Mouse (Mus musculus) lung, embryonic 16.5 days (tissue): ENCODE results near the gene L2hgdh. TPM values are rescaled to one million over a fixed set of nuclear protein-coding genes. Genes with fewer than 3 reads are reported as not detected.

Source experiments
- ATAC-seq: fragments of 200-750 bp; cut with Nextera tagmentation; 2 replicates; pipeline ENCODE4 v1.8.0; 2017; ENCODE audit warnings: low read depth, mild to moderate bottlenecking, moderate library complexity
- H3K27ac ChIP-seq: fragments of 300-500 bp; sonication (generic); 2 replicates; pipeline ENCODE4 v1.5.1; 2014; ENCODE audit warnings: mild to moderate bottlenecking, control low read depth, low read length
- H3K27me3 ChIP-seq: fragments of 300-500 bp; sonication (generic); 2 replicates; pipeline ENCODE4 v1.6.1; 2014; ENCODE audit warnings: low read depth, low read length, mixed read lengths; ENCODE audit not compliant: control insufficient read depth, insufficient read depth
- H3K36me3 ChIP-seq: fragments of 300-500 bp; sonication (generic); 2 replicates; pipeline ENCODE4 v1.6.1; 2014; ENCODE audit warnings: low read length; ENCODE audit not compliant: control insufficient read depth, insufficient read depth
- H3K4me1 ChIP-seq: fragments of 300-500 bp; sonication (generic); replicated peaks from 2 replicates; pipeline ENCODE4 v1.6.1; 2014; ENCODE audit warnings: low read length, mixed read lengths; ENCODE audit not compliant: control insufficient read depth, insufficient read depth
- H3K4me2 ChIP-seq: fragments of 300-500 bp; sonication (generic); 2 replicates; pipeline ENCODE4 v1.6.1; 2014; ENCODE audit warnings: low read depth, low read length, control low read depth
- H3K4me3 ChIP-seq: fragments of 300-500 bp; sonication (generic); 2 replicates; pipeline ENCODE4 v1.5.1; 2014; ENCODE audit warnings: mild to moderate bottlenecking, low read length, control low read depth
- H3K9ac ChIP-seq: fragments of 300-500 bp; sonication (generic); 2 replicates; pipeline ENCODE4 v1.6.1; 2014; ENCODE audit warnings: low read length, control low read depth
- H3K9me3 ChIP-seq: fragments of 300-500 bp; sonication (generic); 2 replicates; pipeline ENCODE4 v1.6.1; 2016; ENCODE audit warnings: low read length; ENCODE audit not compliant: control insufficient read depth
- WGBS: fragments of 180-500 bp; shearing (Covaris S2); extraction: QIAGEN DNeasy Blood & Tissue Kit; methylation state at CpG from one replicate; pipeline ENCODE4 v1.1.7; 2014; 5-methylcytosine and 5-hydroxymethylcytosine counted together
- polyA plus RNA-seq: library from polyadenylated mRNA; unstranded; fragments of >200 nt; fragmentation: Nextera tagmentation; extraction: Ambion mirVana; gene quantifications from 2 replicates; pipeline ENCODE4 v1.2.1, GENCODE M21; 2015

Gene L2hgdh
- polyA plus RNA-seq, 1 experiment from 2014 or later: 14.3 TPM

- Histone ChIP-seq H3K36me3 (no peaks in the 10 kb centered on the region), H3K4me3 (peak overlapping the region; percentile 96), H3K9me3 (no peaks in the 10 kb centered on the region), H3K9ac (peak overlapping the region; percentile 99), H3K4me1 (peaks cover 17% of the 10 kb centered on the region), H3K4me2 (peak overlapping the region; percentile 84), H3K27ac (peak overlapping the region; percentile 99), H3K27me3 (no peaks in the 10 kb centered on the region)
- peak; percentile 90 for ATAC-seq
- WGBS: 1% methylated on average over 38 of the region's 54 CpGs
Observed at GRCm38 (mm10) chr12:69682065-69682787, 42.4 kb downstream of the L2hgdh start.

GRCm38 (mm10) chr12:69681566-69682061 lies 43.1 kb downstream of the L2hgdh start, which contains the start of gene Sos2:
Sos2 (minus strand) TSS chr12:69681852.
- 0% methylated on average over 44 of the region's 85 CpGs for WGBS
- Histone ChIP-seq H3K36me3 (no peaks in the 10 kb centered on the region), H3K4me3 (peak within 1 kb of the TSS; percentile 96), H3K27me3 (no peaks in the 10 kb centered on the region), H3K4me1 (peaks cover 17% of the 10 kb centered on the region), H3K27ac (peak within 1 kb of the TSS; percentile 99), H3K4me2 (peak within 1 kb of the TSS; percentile 84), H3K9ac (peak within 1 kb of the TSS; percentile 99), H3K9me3 (no peaks in the 10 kb centered on the region)
- ATAC-seq: peak; percentile 87

GRCm38 (mm10) chr12:69680635-69681565 lies 43.8 kb downstream of the L2hgdh start:
- peak overlapping the region; percentile 84 for H3K4me2 ChIP-seq
- H3K4me1 ChIP-seq: peaks cover 17% of the 10 kb centered on the region
- peak overlapping the region; percentile 96 for H3K4me3 ChIP-seq
- no peaks in the 10 kb centered on the region for H3K9me3 ChIP-seq
- peak; percentile 68 for ATAC-seq
- WGBS: under 1% methylated on average over 51 of the region's 56 CpGs
- H3K27ac ChIP-seq: peak overlapping the region; percentile 99
- no peaks in the 10 kb centered on the region for H3K27me3 ChIP-seq
- peak overlapping the region; percentile 99 for H3K9ac ChIP-seq
- no peaks in the 10 kb centered on the region for H3K36me3 ChIP-seq

- Histone ChIP-seq H3K9ac (no peak overlapping the region), H3K27me3 (no peaks in the 10 kb centered on the region), H3K4me2 (no peak overlapping the region), H3K36me3 (no peaks in the 10 kb centered on the region), H3K9me3 (no peaks in the 10 kb centered on the region), H3K27ac (no peak overlapping the region), H3K4me3 (no peak overlapping the region), H3K4me1 (peaks cover 16% of the 10 kb centered on the region)
- no peak for ATAC-seq
- WGBS: 79% methylated on average over 4 of the region's 4 CpGs
Observed at GRCm38 (mm10) chr12:69676157-69676556, 48.5 kb downstream of the L2hgdh start.

- Histone ChIP-seq H3K36me3 (no peaks in the 10 kb centered on the region), H3K9me3 (no peaks in the 10 kb centered on the region), H3K4me2 (no peak overlapping the region), H3K9ac (no peak overlapping the region), H3K27me3 (no peaks in the 10 kb centered on the region), H3K4me3 (no peak overlapping the region), H3K4me1 (peaks cover 12% of the 10 kb centered on the region), H3K27ac (no peak overlapping the region)
- 70% methylated on average over 10 of the region's 10 CpGs for WGBS
- ATAC-seq: no peak
Observed at GRCm38 (mm10) chr12:69674576-69675537, 49.8 kb downstream of the L2hgdh start.

- Histone ChIP-seq H3K36me3 (no peaks in the 10 kb centered on the region), H3K4me3 (no peak overlapping the region), H3K4me2 (no peak overlapping the region), H3K9ac (no peak overlapping the region), H3K27ac (no peak overlapping the region), H3K27me3 (no peaks in the 10 kb centered on the region), H3K4me1 (peaks cover 12% of the 10 kb centered on the region), H3K9me3 (no peaks in the 10 kb centered on the region)
- WGBS: 43% methylated on average over 1 of the region's 1 CpGs
- ATAC-seq: no peak
Observed at GRCm38 (mm10) chr12:69674176-69674575, 50.5 kb downstream of the L2hgdh start.

- Histone ChIP-seq H3K4me2 (no peak overlapping the region), H3K9ac (no peak overlapping the region), H3K27ac (no peak overlapping the region), H3K9me3 (no peaks in the 10 kb centered on the region), H3K36me3 (no peaks in the 10 kb centered on the region), H3K27me3 (no peaks in the 10 kb centered on the region), H3K4me1 (0 out of 2 replicates have a peak, but pooled peaks cover 2% of the 10 kb centered on the region), H3K4me3 (no peak overlapping the region)
- 63% methylated on average over 5 of the region's 5 CpGs for WGBS
- ATAC-seq: peak; percentile 91
Observed at GRCm38 (mm10) chr12:69666721-69667120, 58.0 kb downstream of the L2hgdh start.

- Histone ChIP-seq H3K27ac (no peak overlapping the region), H3K4me1 (peaks cover 6% of the 10 kb centered on the region; the same call in 1 of the 2 replicates), H3K27me3 (no peaks in the 10 kb centered on the region), H3K4me2 (no peak overlapping the region), H3K36me3 (no peaks in the 10 kb centered on the region), H3K9me3 (no peaks in the 10 kb centered on the region), H3K9ac (no peak overlapping the region), H3K4me3 (no peak overlapping the region)
- WGBS: 97% methylated on average over 5 of the region's 5 CpGs
- no peak for ATAC-seq
Observed at GRCm38 (mm10) chr12:69661658-69662057, 63.0 kb downstream of the L2hgdh start.
